Mouse (Mus musculus): ENCODE data around the gene Whrn. TPM values are rescaled to one million over a fixed set of nuclear protein-coding genes. Genes with fewer than 3 reads are reported as not detected.
A peak's percentile ranks its signal among the peaks of the same experiment; 100 is the strongest.

The Whrn gene
- total RNA-seq, 2 experiments from 2014 or later, result 41.4 to 59.6 TPM

DNA sequence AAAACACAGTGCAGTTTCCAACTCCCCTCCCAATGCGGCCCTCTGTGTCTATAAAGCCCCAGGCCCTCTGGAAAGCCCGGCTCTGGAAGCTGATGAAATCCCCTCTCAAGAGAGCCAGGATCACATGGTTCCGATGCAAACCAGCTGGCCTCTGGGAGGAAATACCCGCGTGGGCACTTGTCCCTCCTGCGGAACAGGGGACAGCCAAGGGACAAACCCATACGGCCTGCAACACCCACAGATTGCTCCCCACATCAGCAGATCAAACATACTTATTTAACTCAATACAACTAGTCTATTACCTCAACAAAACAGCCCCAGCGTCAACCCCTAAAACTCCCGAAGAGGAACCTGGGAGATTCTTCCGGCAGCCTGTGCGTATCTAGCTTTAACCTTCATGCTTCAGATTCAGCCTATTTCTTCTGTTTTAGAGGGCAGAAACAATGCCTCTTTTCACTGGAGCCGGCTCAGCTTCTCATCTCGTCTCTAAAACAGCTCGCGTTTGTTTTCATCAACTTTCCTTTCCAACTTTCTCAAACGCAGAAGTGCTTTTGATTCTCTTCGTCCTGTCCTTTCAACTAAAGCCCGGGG is 86.4 kb downstream of the Whrn start:
- DNase-seq (ENCODE audit: low spot score in 2 of 2), result no peak

DNA sequence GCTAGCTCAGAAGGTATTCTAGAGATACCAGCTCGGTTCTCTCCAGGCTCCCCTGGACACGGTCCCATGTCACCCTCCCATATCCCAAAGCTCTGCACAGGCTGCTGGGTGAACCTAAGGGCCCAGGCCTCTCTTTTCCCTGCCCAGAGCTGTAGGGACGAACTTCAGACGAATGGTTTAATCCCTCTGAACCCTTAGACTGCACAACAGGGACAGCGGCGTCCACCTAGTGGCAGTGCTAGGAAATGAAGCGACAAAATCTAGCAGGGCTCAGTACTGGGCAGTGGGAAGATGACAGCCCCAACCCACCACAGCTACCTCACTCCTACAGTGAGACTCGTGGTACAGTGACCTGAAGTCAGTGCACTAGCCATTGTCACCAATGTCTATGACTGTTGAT is 87.1 kb downstream of the Whrn start:
- peak; percentile 54 to 59 for DNase-seq (ENCODE audit: low spot score in 2 of 2)

DNA sequence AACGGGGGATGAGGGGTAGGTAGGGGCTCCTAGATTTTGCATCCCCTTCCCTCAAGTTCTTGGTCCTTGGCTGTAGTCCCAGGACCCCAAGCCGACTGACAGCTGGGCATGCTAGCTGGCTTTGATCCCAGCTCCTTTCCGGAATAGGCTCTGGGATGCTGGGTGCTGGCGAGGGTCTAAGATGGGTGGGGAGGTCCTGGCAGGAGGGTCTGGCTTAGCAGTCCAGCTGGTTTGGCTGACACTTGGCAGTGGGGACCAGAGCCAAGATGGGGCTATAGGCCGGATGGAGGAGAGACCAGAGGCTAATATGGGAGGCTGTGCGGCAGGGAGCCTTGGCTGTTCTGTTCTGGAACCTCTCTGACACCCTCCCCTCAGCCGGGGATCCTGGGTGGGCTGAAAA is 87.5 kb downstream of the Whrn start:
- DNase-seq (ENCODE audit: low spot score in 2 of 2), result no peak

DNA sequence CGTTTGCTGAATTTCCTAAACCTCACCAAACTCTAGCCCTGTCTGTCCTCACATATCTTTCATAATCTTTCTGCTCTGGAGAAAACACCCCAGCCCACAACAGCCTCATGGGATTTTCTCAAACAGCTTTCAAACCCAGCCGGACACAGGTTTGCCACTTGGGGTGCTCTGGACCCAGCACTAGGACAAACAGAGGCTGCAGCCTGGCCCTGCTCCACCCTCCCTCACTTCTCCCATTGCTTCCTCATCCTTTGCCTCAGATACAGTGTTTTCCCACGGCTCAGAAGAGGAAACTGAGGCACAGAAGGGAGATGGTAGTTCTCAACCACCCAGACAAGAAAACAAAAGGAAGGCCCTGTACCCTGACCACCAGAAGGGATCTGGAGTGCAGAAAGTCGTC is 90.1 kb downstream of the Whrn start:
- DNase-seq (ENCODE audit: low spot score in 2 of 2), result no peak

DNA sequence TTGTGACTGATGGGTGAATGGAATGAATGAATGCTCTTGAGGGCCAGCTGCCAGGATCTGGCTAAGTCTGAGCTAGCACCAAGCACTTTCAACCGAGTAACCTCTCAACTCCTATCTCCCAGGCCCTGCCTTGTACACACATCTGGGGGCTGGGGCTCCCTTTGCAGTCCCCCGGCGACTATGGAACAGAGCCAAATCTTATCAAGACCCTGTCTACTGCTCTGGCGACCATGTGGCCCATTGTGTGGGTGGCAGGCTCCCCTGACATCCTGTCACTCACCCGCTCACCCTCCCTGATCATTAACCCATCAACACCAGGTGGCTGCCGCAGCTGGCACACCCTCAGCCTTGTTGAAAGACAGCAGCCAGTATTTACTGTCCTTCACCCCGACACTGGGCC is 90.7 kb downstream of the Whrn start:
- no peak for DNase-seq (ENCODE audit: low spot score in 2 of 2)

DNA sequence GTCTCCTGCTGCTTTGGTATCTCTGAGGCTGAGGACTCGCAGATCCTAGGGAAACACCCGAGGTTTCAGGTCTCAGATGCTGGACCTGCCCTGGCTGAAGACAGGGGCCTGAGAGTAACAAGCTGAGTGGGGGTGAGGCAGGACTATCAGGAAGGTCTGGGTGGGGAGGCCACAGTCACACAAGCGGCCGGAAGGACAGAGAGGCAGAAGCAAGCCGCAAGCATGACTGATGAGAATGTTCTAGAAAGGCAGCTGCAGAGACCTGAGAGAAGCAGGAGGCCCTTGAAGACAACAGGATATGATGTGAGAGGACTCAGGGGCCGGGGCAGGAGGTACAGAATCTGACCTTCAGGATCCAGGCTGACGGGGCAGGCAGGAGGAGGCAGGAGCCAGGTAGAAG is 91.6 kb downstream of the Whrn start:
- DNase-seq (ENCODE audit: low spot score in 2 of 2), result no peak

DNA sequence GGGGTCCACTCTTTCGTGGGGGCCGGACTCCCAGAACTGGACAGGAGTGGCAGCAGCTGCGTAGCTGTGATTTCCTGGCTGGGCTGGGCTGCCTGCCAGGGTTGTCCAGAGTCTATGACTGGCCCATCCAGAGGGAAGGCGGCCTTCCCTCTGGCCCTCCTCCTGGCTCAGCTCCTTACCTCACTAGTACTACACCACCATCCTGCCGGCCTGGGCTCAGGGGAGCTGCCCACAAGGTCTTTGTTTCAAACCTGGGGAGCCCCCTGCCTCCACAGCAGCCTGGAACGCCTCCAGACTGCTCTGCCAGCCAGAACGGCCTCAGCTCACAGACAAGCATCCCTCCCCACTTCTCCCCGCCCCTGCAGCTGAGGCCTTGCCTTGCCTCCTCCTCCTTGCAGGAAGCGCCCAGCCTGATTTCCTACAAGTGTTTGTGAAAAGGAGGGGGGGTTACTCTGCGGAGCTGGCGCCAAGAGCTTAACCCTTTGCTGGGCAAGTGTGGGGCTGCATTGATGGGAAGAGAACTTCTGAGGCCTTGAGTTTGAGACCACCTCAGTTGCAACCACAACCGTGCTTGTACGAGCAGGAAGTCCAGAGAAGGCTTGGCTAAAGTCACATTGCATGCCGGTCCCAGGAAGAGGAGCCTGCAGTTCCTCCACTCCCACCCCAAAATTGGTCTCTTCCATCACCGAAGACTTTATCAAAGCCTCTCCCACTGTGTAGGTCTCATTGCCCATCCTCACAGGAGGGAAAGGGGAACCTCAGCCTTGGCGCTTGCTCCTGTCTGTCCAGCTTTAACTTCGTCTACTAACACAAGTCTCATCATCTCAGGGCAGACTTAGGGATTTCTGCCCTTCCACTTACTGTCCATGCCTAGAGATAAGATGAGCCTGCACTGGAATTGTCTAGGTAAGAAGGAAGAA is 92.5 kb downstream of the Whrn start, which contains the start of gene Akna:
Gene Akna (minus strand): TSS at position 315 of the 920 bp plus-strand sequence.
- peak; percentile 79 to 86 for DNase-seq (ENCODE audit: low spot score in 2 of 2)

DNA sequence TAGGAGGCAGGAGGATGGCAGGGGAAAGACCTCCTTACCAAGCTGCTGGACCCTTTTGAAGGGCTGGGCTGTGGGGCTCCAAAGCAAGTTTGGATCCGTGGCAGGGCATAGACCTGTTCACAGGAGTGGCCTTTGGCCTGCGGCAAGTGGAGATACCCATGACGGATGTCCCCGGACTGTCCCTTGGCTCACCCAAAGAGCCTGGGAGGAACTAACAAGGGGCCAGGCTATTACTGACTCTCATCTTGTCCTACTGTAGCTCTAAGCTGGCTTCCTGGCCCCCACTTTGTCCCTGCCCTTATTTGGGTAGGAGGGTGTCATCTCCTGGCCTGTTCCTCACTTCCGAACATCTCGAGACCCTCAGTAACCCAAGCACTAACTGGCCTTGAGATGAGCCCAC is 93.2 kb downstream of the Whrn start:
- DNase-seq (ENCODE audit: low spot score in 2 of 2), result peak in 1 of 2 experiments; percentile 16

DNA sequence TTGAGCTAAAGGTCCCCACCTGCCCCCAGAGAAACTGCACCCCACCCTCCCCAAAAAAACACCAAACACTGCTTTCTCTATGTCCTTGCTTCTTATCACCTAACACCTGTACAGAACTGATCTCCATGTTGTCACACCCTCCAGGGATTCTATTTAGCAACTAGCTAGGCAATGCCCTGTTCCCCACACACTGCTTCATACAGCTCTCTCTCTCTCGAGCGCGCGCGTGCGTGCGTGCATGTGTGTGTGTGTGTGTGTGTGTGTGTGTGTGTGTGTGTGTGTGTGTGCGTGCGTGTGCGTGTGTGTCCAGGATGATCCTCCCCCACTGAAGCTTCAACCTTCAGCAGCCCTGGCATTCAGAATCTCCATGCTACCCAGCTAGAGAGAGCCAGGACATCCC is 93.7 kb downstream of the Whrn start:
- no peak for DNase-seq (ENCODE audit: low spot score in 2 of 2)

DNA sequence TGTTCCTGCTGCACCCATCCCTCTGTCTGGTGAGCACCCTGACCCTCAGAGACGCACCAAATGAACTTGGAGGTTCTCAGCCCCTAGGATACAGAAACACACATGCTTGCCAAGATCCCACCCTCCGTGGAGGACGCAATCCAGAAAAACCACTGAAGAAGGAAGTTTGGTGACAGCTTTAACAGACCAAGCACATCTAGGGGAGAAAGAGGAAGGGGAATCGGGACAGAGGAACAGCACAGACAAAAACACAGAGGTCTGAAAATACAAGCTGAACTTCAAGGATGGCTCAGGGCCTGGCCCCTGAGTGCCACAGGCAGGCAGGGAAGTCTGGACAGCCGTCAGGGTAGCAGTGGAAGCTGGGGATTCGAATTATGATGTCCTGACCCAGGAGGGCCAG is 94.2 kb downstream of the Whrn start:
- no peak for DNase-seq (ENCODE audit: low spot score in 2 of 2)

DNA sequence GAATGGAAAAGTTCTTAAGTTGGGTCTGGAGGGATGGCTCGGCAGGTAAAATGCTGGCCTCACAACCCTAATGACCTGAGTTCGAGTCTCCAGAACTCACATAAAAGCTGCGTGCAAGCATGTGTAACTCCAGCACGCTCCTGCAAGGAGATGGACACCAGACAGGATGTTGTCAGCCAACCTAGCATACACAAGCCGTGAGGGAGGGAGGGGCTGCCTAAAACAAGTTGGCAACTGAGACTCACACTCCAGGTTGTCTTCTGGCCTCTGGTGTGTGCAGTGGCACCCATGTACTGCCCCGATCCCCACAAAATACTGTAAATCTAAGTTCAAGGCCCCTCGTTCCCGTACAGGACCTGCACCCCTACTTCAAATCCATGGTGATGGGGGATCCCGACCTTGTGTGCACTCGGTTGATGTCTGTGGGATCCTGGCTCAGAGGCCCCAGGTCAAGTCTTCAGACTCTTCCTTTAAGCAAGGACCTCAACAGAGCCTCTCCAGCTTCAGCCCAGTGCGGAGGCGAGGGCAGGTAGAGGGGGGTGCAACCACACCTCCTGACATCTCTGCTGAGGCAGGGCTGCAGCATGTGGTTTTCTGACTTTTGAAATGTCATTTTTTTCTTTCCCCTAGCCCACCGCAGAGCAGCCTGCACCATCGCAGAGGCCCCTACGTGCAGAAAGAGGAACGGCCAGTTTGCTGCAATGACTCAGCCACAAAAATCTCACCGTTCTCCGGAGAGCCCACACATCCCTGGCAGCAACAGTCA is 95.1 kb downstream of the Whrn start:
- no peak for DNase-seq (ENCODE audit: low spot score in 2 of 2)

DNA sequence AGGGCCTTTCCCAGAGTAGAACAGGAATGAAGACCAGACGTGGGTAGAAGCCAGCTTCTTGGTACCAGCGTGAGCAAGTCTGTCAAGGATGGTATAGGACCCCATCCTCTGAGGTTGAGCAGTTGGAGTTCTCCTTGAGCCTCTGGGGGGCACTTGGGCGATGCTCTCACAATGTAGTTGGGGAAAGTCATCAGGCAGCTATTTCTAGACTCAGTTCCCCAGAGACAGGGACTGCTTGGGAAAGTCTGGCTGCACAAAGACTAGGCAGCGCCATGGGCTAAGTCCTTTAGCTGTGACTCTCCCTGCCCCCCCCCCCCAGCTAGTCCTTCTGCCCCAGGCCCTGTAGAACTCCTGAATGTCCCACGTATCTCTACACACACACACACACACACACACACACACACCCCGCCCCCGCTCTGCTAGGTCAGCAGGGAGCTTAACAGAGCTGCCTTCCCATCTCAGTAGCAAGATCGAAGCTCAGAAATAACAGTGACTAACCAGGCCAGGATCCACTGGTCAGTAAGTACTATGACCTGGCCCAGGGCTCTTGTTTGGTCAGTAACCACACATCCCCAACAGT is 96.0 kb downstream of the Whrn start:
- DNase-seq (ENCODE audit: low spot score in 2 of 2), result no peak

DNA sequence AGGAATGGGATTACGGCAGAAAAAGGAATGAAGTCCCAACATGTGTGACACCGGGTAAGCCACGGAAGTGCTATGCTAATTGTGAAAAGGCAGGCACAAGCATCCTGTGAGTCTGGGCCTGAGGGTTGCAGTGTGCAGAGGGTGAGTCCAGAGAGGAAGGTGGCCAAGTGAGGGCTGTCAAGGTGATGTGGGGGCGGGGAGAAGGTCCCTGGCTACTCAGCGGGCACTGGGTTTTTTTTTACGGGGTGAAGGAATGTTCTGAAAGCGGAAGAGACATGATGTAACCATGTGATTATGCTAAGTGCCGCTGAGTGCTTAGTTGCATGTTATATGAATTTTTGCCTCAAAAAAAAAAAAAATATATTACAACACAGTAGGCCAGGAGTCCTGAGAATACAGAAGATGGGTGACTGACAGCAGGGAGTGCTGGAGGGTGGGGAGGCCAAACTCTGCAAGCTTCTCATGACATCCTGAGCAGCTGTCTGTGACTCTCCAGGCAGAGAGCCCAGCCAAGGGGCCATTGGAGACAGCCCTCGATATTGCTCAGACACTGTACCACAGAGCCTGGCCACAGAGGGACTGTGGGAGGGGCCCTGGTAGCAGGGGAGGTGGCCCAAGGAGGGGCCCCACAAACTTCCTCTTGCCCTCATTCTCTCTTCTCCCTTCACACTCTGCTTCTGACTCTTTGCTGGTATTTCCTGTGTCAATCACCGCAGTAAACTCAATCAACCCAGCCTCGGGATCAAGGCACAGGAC is 96.8 kb downstream of the Whrn start:
- DNase-seq (ENCODE audit: low spot score in 2 of 2), result no peak

DNA sequence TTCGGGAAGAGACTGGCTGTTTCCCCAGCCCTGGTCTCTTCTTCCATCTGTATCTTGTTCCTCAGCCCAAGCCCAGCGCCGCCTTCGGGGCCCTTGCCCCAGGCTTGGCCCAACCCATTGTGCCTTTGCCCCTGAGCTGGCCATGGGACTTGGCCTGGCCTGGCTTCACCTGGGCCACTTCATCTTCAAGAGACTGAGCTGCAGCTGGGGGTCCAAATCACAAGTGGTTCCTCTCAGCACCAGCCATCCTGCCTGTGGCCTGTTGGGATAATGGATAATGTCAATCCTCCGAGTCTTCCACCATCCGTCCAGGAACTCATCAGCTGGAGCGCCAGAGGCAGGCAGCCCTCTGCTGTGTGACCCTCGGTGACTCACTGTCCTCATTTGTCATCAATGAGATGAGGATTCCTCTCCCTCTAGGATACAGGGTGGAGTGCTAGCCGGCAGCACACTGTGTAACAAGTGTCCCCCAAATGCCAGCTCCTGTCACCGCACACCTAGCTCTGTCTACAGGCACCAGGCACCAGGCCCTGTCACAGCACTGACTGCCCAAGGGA is 97.7 kb downstream of the Whrn start:
- DNase-seq (ENCODE audit: low spot score in 2 of 2), result no peak

DNA sequence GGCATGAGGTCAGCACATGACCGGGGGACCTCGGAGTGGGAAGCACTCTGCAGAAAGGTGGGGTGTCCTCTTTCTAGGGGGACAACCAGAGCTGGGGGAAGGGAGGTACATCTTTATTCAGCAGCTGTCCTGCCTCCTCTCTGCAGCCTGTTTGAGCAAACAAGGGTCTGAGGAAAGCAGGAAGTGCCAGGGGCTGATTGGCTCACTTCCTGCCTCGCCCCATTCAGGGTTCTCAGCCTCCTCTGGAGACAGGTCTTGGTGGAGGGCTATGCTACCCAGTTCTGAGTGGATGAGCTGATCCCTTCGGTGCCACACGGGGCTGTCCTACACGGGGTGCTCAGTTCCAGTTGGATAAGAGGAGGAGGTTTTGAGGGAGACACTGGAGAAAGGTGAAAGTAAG is 104.5 kb downstream of the Whrn start:
- no peak for DNase-seq (ENCODE audit: low spot score in 2 of 2)

DNA sequence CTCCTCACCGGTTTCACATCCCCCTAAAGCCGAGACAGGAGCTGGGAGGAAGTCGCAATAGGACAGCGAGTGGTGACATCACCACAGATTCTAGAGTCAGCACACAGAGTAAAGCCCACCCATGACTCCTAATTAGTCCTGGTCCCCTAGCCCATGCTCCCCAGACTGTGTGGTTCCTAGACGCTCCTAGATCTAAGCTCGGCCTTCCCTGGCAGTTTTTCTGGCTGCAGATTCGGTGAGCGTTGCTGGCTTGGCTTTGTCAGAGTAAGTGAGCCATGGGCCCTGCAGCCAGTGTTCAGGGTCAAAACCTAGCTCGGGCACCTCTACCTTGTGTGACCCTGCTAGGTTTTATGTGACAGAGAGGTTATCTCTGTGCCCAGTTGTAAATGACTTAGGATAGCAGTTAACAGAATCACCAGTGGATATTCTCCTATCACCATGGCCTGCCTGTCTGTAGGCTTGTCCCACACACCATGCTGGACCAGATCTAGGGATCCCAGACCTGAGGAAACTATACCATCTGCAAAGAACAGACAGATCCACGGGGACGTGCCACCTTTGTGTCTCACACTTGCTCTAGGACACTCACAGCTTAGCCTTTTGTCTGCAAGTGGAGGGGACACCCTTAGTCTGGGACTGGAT is 105.8 kb downstream of the Whrn start:
- no peak for DNase-seq (ENCODE audit: low spot score in 2 of 2)

DNA sequence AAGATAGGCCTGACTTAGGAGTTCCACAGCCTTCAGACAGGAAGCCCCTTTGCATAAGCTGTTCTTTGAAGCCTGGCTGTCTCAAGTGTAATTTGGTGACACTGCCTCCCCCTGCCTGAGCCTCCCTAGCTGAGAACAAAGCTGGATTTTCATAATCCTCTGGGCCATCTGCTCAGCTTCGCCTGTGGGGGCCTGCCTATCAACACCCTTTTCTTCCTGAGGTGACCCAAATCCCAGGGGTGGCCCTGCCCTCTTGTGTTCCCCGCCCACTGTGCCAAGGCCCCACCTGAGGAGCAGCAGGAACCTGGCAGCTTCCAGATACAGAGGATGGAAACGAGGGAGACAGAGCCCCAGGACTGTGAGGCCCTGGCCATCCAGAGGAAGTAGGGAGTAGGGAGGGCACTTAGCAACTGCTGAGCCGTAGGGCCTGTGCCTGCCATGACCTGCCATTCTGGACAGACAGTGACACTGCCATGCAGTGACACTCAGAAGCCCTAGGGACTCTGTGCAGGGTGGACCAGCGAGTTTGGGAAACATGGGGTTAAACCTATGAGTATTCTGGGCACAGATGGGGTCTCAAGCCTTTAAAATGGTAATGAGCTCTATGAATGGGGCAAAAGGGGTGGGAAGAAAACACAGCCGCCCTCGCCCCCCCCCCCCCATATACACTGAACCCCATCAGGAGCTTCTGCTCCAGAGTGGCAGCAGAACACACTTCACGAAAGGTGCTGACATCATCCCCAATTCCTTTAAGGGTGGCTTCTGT is 106.5 kb downstream of the Whrn start:
- no peak for DNase-seq (ENCODE audit: low spot score in 2 of 2)

DNA sequence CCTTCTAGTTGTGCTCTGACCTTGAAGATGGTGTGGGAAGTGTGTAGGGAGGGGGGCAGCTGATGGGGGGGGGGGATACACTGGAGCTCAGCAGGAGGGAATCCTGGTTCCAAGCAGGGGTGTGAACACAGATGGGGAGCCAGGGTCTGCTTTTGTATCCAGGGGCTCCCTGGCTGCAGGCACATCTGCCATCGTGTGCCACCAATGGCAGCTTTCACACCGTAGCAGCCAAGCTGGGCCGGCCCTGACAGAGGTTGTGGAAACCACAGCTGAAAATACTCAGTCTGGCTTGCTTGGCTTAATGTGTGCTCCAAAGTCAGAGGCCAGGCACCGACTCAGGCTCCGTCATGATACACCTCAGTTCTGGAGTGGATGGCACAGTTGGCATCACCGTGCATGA is 107.8 kb downstream of the Whrn start:
- no peak for DNase-seq (ENCODE audit: low spot score in 2 of 2)

DNA sequence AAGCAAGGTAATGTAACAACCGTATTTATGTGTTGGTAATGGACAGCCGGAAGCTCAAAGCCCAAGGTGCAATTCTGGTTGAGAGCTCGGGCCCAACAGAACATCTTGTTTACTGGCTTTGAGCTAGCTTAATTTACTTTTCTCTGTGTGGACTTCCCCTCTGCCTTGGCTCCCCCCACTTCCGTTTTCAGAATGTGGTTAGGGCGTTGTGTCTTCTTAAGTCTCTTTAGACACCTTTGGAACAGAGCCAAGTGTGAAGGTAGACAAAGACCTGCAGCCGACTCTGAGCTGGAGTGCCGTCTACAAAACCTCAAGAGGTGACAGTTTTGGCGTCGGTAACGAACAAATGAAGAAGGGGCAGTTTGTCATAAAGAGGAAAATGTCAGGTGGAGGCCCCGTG is 110.0 kb downstream of the Whrn start:
- no peak for DNase-seq (ENCODE audit: low spot score in 2 of 2)

All from adrenal gland, adult 18-20 months (tissue).